Mouse (Mus musculus) ovary, adult 18-20 months (tissue): Measurements from ENCODE around the gene Hpse.

Experiments
- DNase-seq: peaks from one replicate; pipeline ENCODE4 v3.0.0; 2022; ENCODE audit warnings: low spot score, mixed read lengths

Hpse gene

GRCm38 (mm10) chr5:100719235-100720088 lies at the start of gene Hpse:
Hpse (minus strand) TSS chr5:100719716.
- DNase-seq = no peak

- no peak for DNase-seq
Observed at GRCm38 (mm10) chr5:100766026-100766425, 46.5 kb upstream of the Hpse start.

- DNase-seq = no peak
Observed at GRCm38 (mm10) chr5:100761736-100762135, 42.2 kb upstream of the Hpse start.

- no peak for DNase-seq
Observed at GRCm38 (mm10) chr5:100760049-100760663, 40.6 kb upstream of the Hpse start.

GRCm38 (mm10) chr5:100758121-100758520 lies 38.6 kb upstream of the Hpse start:
- no peak for DNase-seq

DNA sequence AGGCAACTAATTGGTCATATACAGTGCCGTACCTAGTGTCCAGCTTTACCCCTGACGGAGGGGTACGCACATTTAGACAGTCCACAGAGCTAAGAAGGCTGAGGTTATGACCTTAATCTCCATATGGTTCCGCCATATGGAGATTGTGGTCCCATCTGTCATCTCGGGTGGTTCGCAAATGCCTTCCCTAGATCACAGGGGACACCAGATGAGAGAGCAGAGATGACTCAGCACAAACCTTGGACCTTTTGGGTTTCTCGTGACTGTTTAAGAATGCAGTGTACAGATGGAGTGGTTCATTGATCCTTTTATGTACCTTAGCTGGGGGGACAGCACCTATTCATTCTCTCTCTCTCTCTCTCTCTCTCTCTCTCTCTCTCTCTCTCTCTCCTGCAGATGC lies 33.9 kb upstream of the Hpse start:
- DNase-seq = no peak

DNA sequence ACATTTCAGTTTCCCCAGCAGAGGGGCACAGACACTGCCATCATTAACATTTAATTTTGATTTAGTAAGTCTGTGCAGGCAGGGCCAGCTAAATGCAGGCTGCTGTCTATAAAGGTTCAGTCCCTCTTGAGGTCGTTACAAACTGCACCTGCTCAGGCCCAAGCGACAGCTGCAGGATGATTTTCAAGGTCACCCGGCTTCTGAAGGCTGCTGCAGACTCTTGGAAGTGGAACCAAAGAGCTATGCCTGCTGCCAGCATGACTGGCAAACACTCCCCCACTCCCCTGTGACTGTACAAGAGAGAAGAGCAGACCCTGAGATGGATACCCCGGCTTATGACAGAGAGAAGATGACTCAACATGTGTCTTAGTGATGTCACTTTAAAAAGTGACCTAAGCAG lies 32.1 kb upstream of the Hpse start:
- DNase-seq = peak; percentile 10

DNA sequence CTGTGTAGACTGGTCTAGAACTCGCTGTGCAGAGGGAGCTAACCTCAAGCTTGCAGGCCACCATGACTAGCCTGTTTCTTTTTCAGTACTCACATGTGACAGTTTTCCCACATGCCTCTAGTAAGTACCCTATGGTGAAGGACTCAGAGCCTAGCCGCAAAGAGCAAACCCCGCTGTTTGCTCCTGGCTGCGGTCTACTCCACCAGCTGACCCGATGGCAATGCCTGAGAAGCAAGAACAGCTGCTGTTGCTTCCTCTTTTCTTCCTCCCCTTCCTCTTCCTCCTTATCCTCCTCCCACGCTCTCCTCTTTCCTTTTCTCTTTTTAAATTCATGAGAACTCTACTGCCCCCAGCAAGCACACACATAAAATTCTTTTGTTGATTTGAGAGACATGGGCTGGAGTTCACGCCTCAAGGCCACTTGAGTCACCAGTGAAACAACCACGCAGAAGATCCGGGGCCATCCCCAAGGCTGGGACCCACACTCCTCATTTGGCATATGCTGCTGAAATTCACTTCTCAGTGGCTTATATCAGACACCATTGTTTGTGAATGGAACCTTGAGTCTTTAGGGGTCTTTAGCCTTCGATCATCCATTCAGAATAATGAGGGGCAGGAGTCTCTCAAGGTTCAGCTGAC lies 31.2 kb upstream of the Hpse start:
- DNase-seq = no peak

- no peak for DNase-seq
Observed at GRCm38 (mm10) chr5:100738802-100739201, 19.3 kb upstream of the Hpse start.

DNA sequence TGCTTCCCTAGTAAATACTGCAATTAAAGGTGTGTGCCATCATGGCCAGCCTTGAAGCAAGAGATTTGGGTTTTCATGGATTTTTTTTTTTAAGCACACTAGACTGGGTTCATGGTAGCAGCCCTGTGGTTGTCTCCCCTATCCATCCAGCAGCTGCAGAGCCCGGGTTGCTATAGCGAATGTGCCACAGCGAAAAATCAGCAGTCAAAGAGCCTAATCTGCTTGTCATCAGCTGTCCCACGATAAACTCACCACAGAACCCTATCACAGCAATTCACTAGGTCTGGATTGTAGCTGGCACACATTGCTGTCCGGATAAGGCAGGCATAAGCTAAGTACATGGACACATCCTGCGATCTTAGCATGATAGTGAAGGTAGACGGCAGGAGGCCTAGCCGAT lies 17.4 kb upstream of the Hpse start:
- no peak for DNase-seq

GRCm38 (mm10) chr5:100734535-100734934 lies 15.0 kb upstream of the Hpse start:
- DNase-seq = no peak

GRCm38 (mm10) chr5:100728757-100729156 lies 9.2 kb upstream of the Hpse start:
- no peak for DNase-seq

DNA sequence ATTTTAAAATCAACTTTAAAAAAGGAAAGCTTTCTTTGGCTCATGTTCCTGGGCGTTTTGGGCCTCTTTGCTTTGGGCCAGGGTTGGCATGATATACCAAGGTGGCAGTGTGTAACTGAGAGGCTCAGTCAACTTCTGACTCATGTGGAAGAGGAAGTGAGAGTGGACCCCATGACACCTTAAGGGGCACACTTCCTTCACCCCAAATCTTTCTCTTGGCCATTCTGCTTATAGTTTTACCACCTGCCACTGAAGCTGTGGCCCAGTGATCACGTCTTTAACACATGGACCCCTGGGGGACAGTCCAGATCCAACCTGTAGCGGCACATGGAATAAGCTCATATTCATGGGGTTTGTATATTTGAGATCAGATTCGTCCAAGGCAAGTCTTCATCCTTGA lies 6.5 kb upstream of the Hpse start:
- no peak for DNase-seq

DNA sequence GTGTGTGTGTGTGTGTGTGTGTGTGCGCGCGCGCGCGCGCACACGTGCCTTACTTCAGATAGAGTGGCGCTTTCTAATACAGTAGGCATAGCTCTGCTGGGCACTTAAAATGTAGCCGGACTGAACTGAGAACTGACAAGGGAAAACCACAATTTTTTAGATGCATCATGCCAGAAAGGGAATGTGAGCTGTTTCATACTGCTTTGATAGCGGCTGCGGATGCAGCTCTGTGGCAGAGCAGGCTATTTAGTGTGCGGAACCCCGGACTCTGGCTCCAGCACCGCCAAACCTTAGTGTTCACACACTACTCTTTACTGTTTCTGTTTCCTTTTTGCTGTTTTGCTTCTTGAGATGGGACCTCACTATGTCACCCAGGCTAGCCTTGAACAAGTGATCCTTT lies 2.8 kb downstream of the Hpse start:
- DNase-seq = no peak

DNA sequence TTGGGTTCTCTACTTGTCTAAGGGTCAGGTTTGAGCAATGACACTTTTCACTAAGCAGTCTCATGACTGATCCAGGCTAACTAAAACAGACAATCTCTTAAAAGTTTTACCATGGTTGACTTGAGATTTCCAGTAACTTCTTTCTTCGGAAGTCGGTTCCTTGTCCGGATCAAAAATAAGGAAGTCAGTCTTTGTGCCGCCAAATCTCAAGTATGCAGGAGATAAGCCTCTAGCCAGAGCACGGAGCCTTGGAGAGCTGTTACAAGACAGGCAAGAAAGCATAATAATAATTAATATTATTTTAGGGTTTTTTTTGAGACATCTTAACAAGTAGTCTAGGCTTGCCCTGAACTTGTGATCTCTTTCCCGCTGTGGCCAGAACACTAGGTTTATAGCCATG lies 8.3 kb downstream of the Hpse start:
- no peak for DNase-seq

- no peak for DNase-seq
Observed at GRCm38 (mm10) chr5:100710012-100710411, 9.5 kb downstream of the Hpse start.

DNA sequence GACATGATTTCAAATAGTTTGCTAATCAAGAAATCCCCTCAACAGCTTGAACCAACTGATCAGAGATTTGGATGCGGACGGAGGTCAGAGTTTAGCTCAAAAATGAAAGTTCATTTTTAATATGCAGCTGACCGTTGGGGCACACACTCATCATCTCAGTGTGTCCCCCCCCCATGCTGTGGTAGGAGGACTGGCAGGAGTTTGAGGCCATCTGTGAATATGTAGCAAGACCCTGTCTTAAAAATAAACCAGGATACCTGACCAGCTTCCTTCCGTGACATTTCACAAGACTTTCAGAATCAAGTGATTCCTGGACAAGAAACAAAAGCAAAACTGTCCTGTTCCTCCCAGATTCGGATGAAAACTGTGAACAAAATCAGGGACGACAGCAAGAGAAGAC lies 10.5 kb downstream of the Hpse start:
- DNase-seq = no peak

GRCm38 (mm10) chr5:100706675-100707074 lies 12.8 kb downstream of the Hpse start:
- DNase-seq = no peak

- DNase-seq = no peak
Observed at GRCm38 (mm10) chr5:100704272-100704671, 15.2 kb downstream of the Hpse start.

GRCm38 (mm10) chr5:100702325-100702724 lies 17.2 kb downstream of the Hpse start:
- DNase-seq = no peak

GRCm38 (mm10) chr5:100700861-100701620 lies 18.5 kb downstream of the Hpse start:
- DNase-seq = no peak

- no peak for DNase-seq
Observed at GRCm38 (mm10) chr5:100697886-100698285, 21.6 kb downstream of the Hpse start.
